Mouse (Mus musculus): ENCODE measurements around the gene Mcl1.
"Not testable (repeated sequence)": the region's sequence is repeated elsewhere in the genome, so short reads cannot be mapped to it uniquely, and the experiment has no call there.

Mcl1 gene

GRCm38 (mm10) chr3:95685301-95685700 lies 26.7 kb downstream of the Mcl1 start:
- DNase-seq (ENCODE audit: low spot score in 2 of 2), result no peak

GRCm38 (mm10) chr3:95685701-95686100 lies 27.1 kb downstream of the Mcl1 start:
- no peak for DNase-seq (ENCODE audit: low spot score in 2 of 2)

GRCm38 (mm10) chr3:95686492-95687167 lies 28.0 kb downstream of the Mcl1 start:
- DNase-seq (ENCODE audit: low spot score in 2 of 2), result no peak

GRCm38 (mm10) chr3:95687168-95687523 lies 28.6 kb downstream of the Mcl1 start:
- DNase-seq (ENCODE audit: low spot score in 2 of 2), result no peak

- no peak for DNase-seq (ENCODE audit: low spot score in 2 of 2)
Observed at GRCm38 (mm10) chr3:95687524-95688421, 29.2 kb downstream of the Mcl1 start, which contains the start of gene Adamtsl4. Gene Adamtsl4, minus strand, starts transcription at chr3:95687917.

GRCm38 (mm10) chr3:95689171-95689915 lies 30.8 kb downstream of the Mcl1 start:
- DNase-seq (ENCODE audit: low spot score in 2 of 2), result no peak

- no peak for DNase-seq (ENCODE audit: low spot score in 2 of 2)
Observed at GRCm38 (mm10) chr3:95689940-95690339, 31.4 kb downstream of the Mcl1 start.

- not testable (repeated sequence) for DNase-seq (ENCODE audit: low spot score in 2 of 2)
Observed at GRCm38 (mm10) chr3:95690552-95690951, 32.0 kb downstream of the Mcl1 start.

GRCm38 (mm10) chr3:95692677-95693076 lies 34.1 kb downstream of the Mcl1 start:
- no peak for DNase-seq (ENCODE audit: low spot score in 2 of 2)

- DNase-seq (ENCODE audit: low spot score in 2 of 2), result no peak
Observed at GRCm38 (mm10) chr3:95693821-95694807, 35.5 kb downstream of the Mcl1 start.

- DNase-seq (ENCODE audit: low spot score in 2 of 2), result no peak
Observed at GRCm38 (mm10) chr3:95694808-95695703, 36.5 kb downstream of the Mcl1 start.

GRCm38 (mm10) chr3:95695796-95696195 lies 37.2 kb downstream of the Mcl1 start:
- DNase-seq (ENCODE audit: low spot score in 2 of 2), result no peak

- DNase-seq (ENCODE audit: low spot score in 2 of 2), result no peak
Observed at GRCm38 (mm10) chr3:95696360-95696759, 37.8 kb downstream of the Mcl1 start.

- no peak for DNase-seq (ENCODE audit: low spot score in 2 of 2)
Observed at GRCm38 (mm10) chr3:95698286-95698685, 39.7 kb downstream of the Mcl1 start.

- no peak for DNase-seq (ENCODE audit: low spot score in 2 of 2)
Observed at GRCm38 (mm10) chr3:95700233-95700681, 41.7 kb downstream of the Mcl1 start.

- no peak for DNase-seq (ENCODE audit: low spot score in 2 of 2)
Observed at GRCm38 (mm10) chr3:95701085-95701484, 42.5 kb downstream of the Mcl1 start.

- DNase-seq (ENCODE audit: low spot score in 2 of 2), result no peak
Observed at GRCm38 (mm10) chr3:95701877-95702540, 43.4 kb downstream of the Mcl1 start.

- no peak for DNase-seq (ENCODE audit: low spot score in 2 of 2)
Observed at GRCm38 (mm10) chr3:95703276-95703675, 44.7 kb downstream of the Mcl1 start.

- DNase-seq (ENCODE audit: low spot score in 2 of 2), result no peak
Observed at GRCm38 (mm10) chr3:95704612-95705011, 46.0 kb downstream of the Mcl1 start.

All from frontal cortex, postnatal 25 days (tissue).